Mouse (Mus musculus): ENCODE data around the gene Fam161a.

DNA sequence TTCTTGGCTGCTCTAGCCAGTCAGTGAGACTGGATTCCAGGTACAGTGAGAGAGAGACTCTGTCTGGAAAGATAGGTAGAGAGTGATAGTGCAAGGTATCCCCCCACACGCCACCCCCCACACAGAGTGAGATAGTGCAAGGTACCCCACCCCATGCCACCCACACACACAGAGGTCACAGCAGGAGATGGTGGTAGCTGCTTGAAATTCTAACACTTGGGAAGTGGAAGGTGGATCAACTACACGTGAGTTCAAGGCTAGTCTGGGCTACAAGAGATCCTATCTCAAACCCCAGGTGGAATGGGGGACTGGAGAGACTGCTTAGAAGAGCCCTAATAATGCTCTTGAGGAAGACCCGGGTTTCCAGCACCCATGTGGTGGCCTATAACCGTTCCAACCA, 26.3 kb upstream of the Fam161a start:
- TF ChIP-seq MAFK (IDR thresholded peaks at IDR 0.05; ENCODE audit: insufficient read depth, low read depth, low read length), result no peak
- TF ChIP-seq HCFC1 (IDR thresholded peaks at IDR 0.05; ENCODE audit: borderline replicate concordance, insufficient read depth, low read length), result no peak
- no peak for TF ChIP-seq ZNF384 (IDR thresholded peaks at IDR 0.05; ENCODE audit: low read depth, low read length)
- TF ChIP-seq ZC3H11A (IDR thresholded peaks at IDR 0.05; ENCODE audit: borderline replicate concordance, low read depth, low read length), result no peak
- TF ChIP-seq CHD2 (IDR thresholded peaks at IDR 0.05; ENCODE audit: low read depth, low read length), result no peak

All from ES-E14 (cell line).